13 mouse cellular contexts compared by ENCODE assay signal in genomic region chr17:47156237-47156636, GRCm38 (mm10).
DNase-seq lines count a peak whose midpoint lies in the region; ATAC-seq and TF ChIP-seq lines count a peak whose summit lies in the region.
"Had no signal": no experiment of that assay in that cellular context is flagged by ENCODE, and none has a peak within 500 bp of the region (broad histone marks: within the 10 kb centered on the region; RNA-seq: fewer than 3 reads in every experiment).

No protein-coding gene starts in this region.

- H3K36me3 ChIP-seq in E14TG2a.4 (ENCODE audit: insufficient read depth, low read length) = no peaks in the 10 kb centered on the region
- peaks cover 52% of the 10 kb centered on the region for H3K36me3 ChIP-seq in midbrain, embryonic 10.5 days
- H3K36me3 ChIP-seq in forebrain, embryonic 15.5 days = no peaks in the 10 kb centered on the region; the same call in 1 of the 2 replicates
- no peaks in the 10 kb centered on the region for H3K36me3 ChIP-seq in intestine, postnatal 0 days (ENCODE audit: control insufficient read depth, insufficient read depth)

- no peak overlapping the region for H3K9ac ChIP-seq in forebrain, embryonic 15.5 days (replicated peaks)
- no peak overlapping the region for H3K9ac ChIP-seq in intestine, postnatal 0 days (ENCODE audit: low read depth, low read length)
- H3K9ac ChIP-seq: lung, embryonic 14.5 days had no signal

- peaks cover 49% of the 10 kb centered on the region for H3K4me1 ChIP-seq in E14TG2a.4 (replicated peaks; ENCODE audit: low read depth, low read length)
- peaks cover 19% of the 10 kb centered on the region for H3K4me1 ChIP-seq in midbrain, embryonic 10.5 days
- peaks cover 21% of the 10 kb centered on the region for H3K4me1 ChIP-seq in forebrain, embryonic 15.5 days
- H3K4me1 ChIP-seq in intestine, postnatal 0 days (replicated peaks; ENCODE audit: control insufficient read depth, insufficient read depth, low read length) = no peaks in the 10 kb centered on the region

- no peaks in the 10 kb centered on the region for H3K9me3 ChIP-seq in E14TG2a.4 (ENCODE audit: low read length)
- H3K9me3 ChIP-seq in midbrain, embryonic 10.5 days (replicated peaks) = no peaks in the 10 kb centered on the region
- no peaks in the 10 kb centered on the region for H3K9me3 ChIP-seq in forebrain, embryonic 15.5 days
- H3K9me3 ChIP-seq in intestine, postnatal 0 days (ENCODE audit: control insufficient read depth) = no peaks in the 10 kb centered on the region
- H3K9me3 ChIP-seq: hindbrain, embryonic 10.5 days had no signal

- H3K4me2 ChIP-seq in forebrain, embryonic 15.5 days (replicated peaks) = no peak overlapping the region
- H3K4me2 ChIP-seq in intestine, postnatal 0 days (replicated peaks; ENCODE audit: low read depth) = no peak overlapping the region
- H3K4me2 ChIP-seq: lung, embryonic 14.5 days had no signal

- no peaks in the 10 kb centered on the region for H3K27me3 ChIP-seq in E14TG2a.4 (ENCODE audit: insufficient read depth, low read length)
- no peaks in the 10 kb centered on the region for H3K27me3 ChIP-seq in midbrain, embryonic 10.5 days (ENCODE audit: low read depth, poor library complexity, severe bottlenecking)
- H3K27me3 ChIP-seq in forebrain, embryonic 15.5 days = no peaks in the 10 kb centered on the region
- H3K27me3 ChIP-seq in intestine, postnatal 0 days (replicated peaks; ENCODE audit: control insufficient read depth, insufficient read depth, low read length) = no peaks in the 10 kb centered on the region

- WGBS in midbrain, embryonic 10.5 days = 88% methylated on average over 11 of the region's 11 CpGs
- WGBS in forebrain, embryonic 15.5 days = 82% methylated on average over 11 of the region's 11 CpGs
- 80% methylated on average over 11 of the region's 11 CpGs for WGBS in intestine, postnatal 0 days

- no peak overlapping the region for H3K27ac ChIP-seq in midbrain, embryonic 10.5 days (replicated peaks)
- no peak overlapping the region for H3K27ac ChIP-seq in forebrain, embryonic 15.5 days (replicated peaks)
- H3K27ac ChIP-seq in intestine, postnatal 0 days (ENCODE audit: low read depth, low read length) = no peak overlapping the region
- H3K27ac ChIP-seq: hindbrain, embryonic 10.5 days had no signal

- no peak for TF ChIP-seq CTCF in E14TG2a.4 (conservative IDR thresholded peaks at IDR 0.05; ENCODE audit: low read length)
- TF ChIP-seq CTCF in intestine, postnatal 0 days (IDR thresholded peaks at IDR 0.05; ENCODE audit: low read depth) = no peak

- DNase-seq in gastrocnemius, postnatal 25 days = peak; percentile 34
- DNase-seq in gastrocnemius, postnatal 4 days (ENCODE audit: low spot score in 2 of 2) = no peak
- DNase-seq in induced T-regulatory cell, adult 2 months (ENCODE audit: low read depth) = peak; percentile 25
- DNase-seq in midbrain, embryonic 10.5 days (ENCODE audit: low spot score) = no peak
- DNase-seq: cerebellum, postnatal 36 days; lung, embryonic 14.5 days; spleen, adult 18-20 months; thymus, adult 18-20 months had no signal

- H3K4me3 ChIP-seq in E14TG2a.4 (replicated peaks; ENCODE audit: low read length) = peak overlapping the region; percentile 5; the same call in 1 of the 2 replicates
- H3K4me3 ChIP-seq in midbrain, embryonic 10.5 days = no peak overlapping the region
- no peak overlapping the region for H3K4me3 ChIP-seq in forebrain, embryonic 15.5 days
- no peak overlapping the region for H3K4me3 ChIP-seq in intestine, postnatal 0 days (ENCODE audit: low read depth, low read length)
- H3K4me3 ChIP-seq: hindbrain, embryonic 10.5 days had no signal

- peak; percentile 57 for ATAC-seq in megakaryocyte progenitor cell, adult 5-6 weeks (replicated peaks; ENCODE audit: poor library complexity)
- no peak for ATAC-seq in forebrain, embryonic 15.5 days (replicated peaks)
- no peak for ATAC-seq in intestine, postnatal 0 days

Comparison
In these comparisons a context has a peak if more than half of its experiments do, and no peak if none do; other contexts are left out.
1. DNase-seq: peak in gastrocnemius, postnatal 25 days (single experiment) and induced T-regulatory cell, adult 2 months (single experiment); none in gastrocnemius, postnatal 4 days (0 of 2) and midbrain, embryonic 10.5 days (single experiment).